Mouse (Mus musculus) megakaryocyte, embryonic 14.5 days (primary cell): ENCODE results near the gene Prkar2b. TPM values are rescaled to one million over a fixed set of nuclear protein-coding genes. Genes with fewer than 3 reads are reported as not detected.

Source experiments
- H3K27me3 ChIP-seq: replicated peaks from 2 replicates; pipeline ENCODE3; 2012; ENCODE audit warnings: inconsistent platforms
- H3K36me3 ChIP-seq: replicated peaks from 2 replicates; pipeline ENCODE3; 2012; ENCODE audit warnings: low read length, inconsistent platforms, mixed read lengths
- H3K4me1 ChIP-seq: 2 replicates; pipeline ENCODE4 v1.6.1; 2012; ENCODE audit warnings: inconsistent platforms
- H3K4me3 ChIP-seq: replicated peaks from 2 replicates; pipeline ENCODE3; 2012; ENCODE audit warnings: moderate library complexity, mild to moderate bottlenecking, inconsistent platforms
- H3K9me3 ChIP-seq: 2 replicates; pipeline ENCODE4 v1.6.1; 2012; ENCODE audit warnings: inconsistent platforms
- FLI1 ChIP-seq: IDR thresholded peaks from 2 replicates; pipeline ENCODE4 v1.6.1; 2012; ENCODE audit warnings: low read length, inconsistent platforms, mixed read lengths
- GATA1 ChIP-seq: IDR thresholded peaks from 3 replicates; pipeline ENCODE4 v1.6.1; 2012; ENCODE audit warnings: mixed read lengths, low read length, inconsistent platforms, borderline replicate concordance
- polyA plus RNA-seq: library from polyadenylated mRNA; stranded (reverse); fragments of >175 nt; gene quantifications from 2 replicates; pipeline ENCODE4 v1.2.3, GENCODE M21; 2012; ENCODE audit warnings: low replicate concordance; ENCODE audit not compliant: insufficient read depth

Prkar2b gene
- polyA plus RNA-seq, 1 experiment = 158 TPM

DNA sequence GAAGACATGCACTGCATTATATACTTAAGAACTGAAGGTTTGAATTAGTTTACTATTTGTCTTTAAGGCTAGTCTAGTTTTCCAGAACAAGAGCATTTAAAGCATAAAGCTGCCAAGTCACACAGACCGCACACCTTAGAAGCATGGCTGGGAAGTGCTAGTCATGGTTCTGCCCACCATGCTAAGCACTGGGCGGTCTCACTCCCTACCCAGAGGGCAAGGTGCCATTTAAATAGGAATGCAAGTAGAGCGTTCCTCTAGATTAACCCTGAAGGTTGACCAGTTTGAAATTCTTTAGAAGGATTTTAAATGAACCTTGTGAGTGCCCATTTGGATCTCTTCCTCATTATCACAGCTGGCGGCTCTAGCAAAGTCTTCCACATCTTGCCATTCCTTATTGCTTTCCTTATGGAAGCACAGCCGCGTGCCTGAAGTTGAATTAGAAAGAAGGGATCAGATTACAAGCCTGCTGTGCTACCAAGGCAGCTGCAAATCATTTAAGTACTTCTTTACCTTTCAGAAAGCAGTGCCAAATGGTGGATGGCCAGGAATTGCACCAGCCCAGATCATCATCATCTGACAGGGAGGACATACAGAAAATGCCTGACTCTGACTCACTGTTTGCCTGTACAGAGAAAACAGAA, 124.3 kb downstream of the Prkar2b start:
- peaks cover 97% of the 10 kb centered on the region for H3K36me3 ChIP-seq
- no peaks in the 10 kb centered on the region for H3K27me3 ChIP-seq
- H3K4me1 ChIP-seq = no peaks in the 10 kb centered on the region

GRCm38 (mm10) chr12:31931818-31932217, 129.3 kb downstream of the Prkar2b start:
- TF ChIP-seq GATA1 (no peak), FLI1 (no peak)
- peaks cover 100% of the 10 kb centered on the region for H3K36me3 ChIP-seq
- H3K4me1 ChIP-seq = no peaks in the 10 kb centered on the region
- no peak overlapping the region for H3K4me3 ChIP-seq
- no peaks in the 10 kb centered on the region for H3K9me3 ChIP-seq
- H3K27me3 ChIP-seq = no peaks in the 10 kb centered on the region

More for the DNA sequence above, 124.3 kb downstream of the Prkar2b start:
- Histone ChIP-seq H3K9me3 (no peaks in the 10 kb centered on the region), H3K4me3 (no peak overlapping the region)
- TF ChIP-seq GATA1 (no peak), FLI1 (no peak)

- H3K36me3 ChIP-seq = peaks cover 100% of the 10 kb centered on the region
- H3K4me3 ChIP-seq = no peak overlapping the region
Observed at GRCm38 (mm10) chr12:31928498-31928897, 132.6 kb downstream of the Prkar2b start.

DNA sequence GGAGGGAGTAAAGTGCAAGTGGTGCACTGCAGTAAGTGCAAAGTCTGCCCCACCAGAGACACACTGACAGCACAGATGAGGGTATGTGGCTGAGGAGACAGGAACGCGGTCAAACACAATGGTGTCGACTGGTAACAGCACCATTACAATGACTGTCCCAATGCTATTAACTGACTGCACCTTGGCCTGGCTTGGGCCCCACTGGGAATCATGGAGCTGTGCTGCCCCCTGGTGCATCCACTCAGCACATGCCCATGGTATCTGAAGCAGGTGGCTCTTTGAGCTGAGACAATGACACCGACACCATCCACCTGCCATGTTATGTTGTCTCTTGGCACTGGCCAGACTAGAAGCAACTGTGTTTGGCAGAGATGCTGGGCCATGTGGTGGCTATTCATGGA, 134.4 kb downstream of the Prkar2b start:
- Histone ChIP-seq H3K27me3 (no peaks in the 10 kb centered on the region), H3K4me3 (no peak overlapping the region), H3K9me3 (no peaks in the 10 kb centered on the region), H3K36me3 (peaks cover 99% of the 10 kb centered on the region), H3K4me1 (peaks cover 7% of the 10 kb centered on the region; the same call in 1 of the 2 replicates)
- no peak for TF ChIP-seq GATA1
- no peak for TF ChIP-seq FLI1

More at GRCm38 (mm10) chr12:31928498-31928897, 132.6 kb downstream of the Prkar2b start:
- no peaks in the 10 kb centered on the region for H3K9me3 ChIP-seq
- H3K27me3 ChIP-seq = no peaks in the 10 kb centered on the region
- no peak for TF ChIP-seq GATA1
- TF ChIP-seq FLI1 = no peak
- H3K4me1 ChIP-seq = 0 out of 2 replicates have a peak, but pooled peaks cover 3% of the 10 kb centered on the region

DNA sequence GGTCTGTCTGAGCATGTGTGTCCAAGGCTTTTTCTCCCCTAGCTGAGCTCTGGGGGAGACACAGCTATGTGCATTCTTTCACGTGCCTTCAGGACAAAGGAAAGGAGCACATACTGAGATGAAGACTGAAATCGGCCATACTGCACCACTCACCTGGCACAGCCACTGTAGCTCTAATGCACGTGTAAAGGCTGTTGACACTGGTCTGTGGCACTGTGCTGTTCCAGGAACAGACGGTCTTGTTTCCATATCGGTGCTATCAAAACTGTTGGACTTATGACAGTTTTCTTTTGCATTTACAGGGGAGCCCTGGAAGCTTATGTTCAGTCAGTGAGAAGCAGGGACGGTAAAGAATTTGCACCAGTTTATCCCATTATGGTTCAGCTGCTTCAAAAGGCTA, 135.8 kb downstream of the Prkar2b start:
- no peak overlapping the region for H3K4me3 ChIP-seq
- H3K36me3 ChIP-seq = peaks cover 96% of the 10 kb centered on the region
- TF ChIP-seq FLI1 = no peak
- no peak for TF ChIP-seq GATA1
- no peaks in the 10 kb centered on the region for H3K27me3 ChIP-seq
- H3K9me3 ChIP-seq = no peaks in the 10 kb centered on the region
- peaks cover 16% of the 10 kb centered on the region; the same call in 1 of the 2 replicates for H3K4me1 ChIP-seq

DNA sequence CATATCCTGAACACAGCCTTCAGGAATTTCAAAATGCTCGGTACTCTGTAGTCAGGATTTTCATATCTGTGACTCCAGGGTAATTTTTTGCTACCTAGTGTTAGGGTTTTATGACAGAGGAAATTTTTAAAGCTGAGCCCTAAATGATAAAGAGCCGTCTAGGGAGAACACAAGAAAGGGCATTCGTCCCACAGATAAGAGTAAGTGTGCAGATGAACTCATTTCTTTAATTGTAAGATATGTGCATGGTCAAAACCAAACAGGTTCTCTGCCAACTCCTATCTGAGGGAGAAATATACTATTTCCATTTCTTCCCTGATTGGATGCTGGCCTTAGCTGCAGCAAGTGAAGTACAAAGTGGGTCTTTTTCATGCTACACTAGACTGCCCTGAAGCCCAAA, 137.0 kb downstream of the Prkar2b start:
- Histone ChIP-seq H3K4me1 (peaks cover 16% of the 10 kb centered on the region; the same call in 1 of the 2 replicates), H3K36me3 (peaks cover 95% of the 10 kb centered on the region), H3K9me3 (no peaks in the 10 kb centered on the region), H3K27me3 (no peaks in the 10 kb centered on the region), H3K4me3 (no peak overlapping the region)
- TF ChIP-seq GATA1 (no peak), FLI1 (no peak)

GRCm38 (mm10) chr12:31920464-31921405, 140.4 kb downstream of the Prkar2b start:
- Histone ChIP-seq H3K4me1 (peaks cover 24% of the 10 kb centered on the region), H3K9me3 (no peaks in the 10 kb centered on the region), H3K36me3 (peaks cover 87% of the 10 kb centered on the region), H3K4me3 (no peak overlapping the region), H3K27me3 (no peaks in the 10 kb centered on the region)
- TF ChIP-seq FLI1 (no peak), GATA1 (no peak)

- TF ChIP-seq FLI1 (no peak), GATA1 (no peak)
- Histone ChIP-seq H3K4me1 (peaks cover 47% of the 10 kb centered on the region), H3K36me3 (peaks cover 64% of the 10 kb centered on the region), H3K9me3 (peaks cover 3% of the 10 kb centered on the region), H3K4me3 (no peak overlapping the region), H3K27me3 (no peaks in the 10 kb centered on the region)
Observed at GRCm38 (mm10) chr12:31917245-31917644, 143.9 kb downstream of the Prkar2b start.

DNA sequence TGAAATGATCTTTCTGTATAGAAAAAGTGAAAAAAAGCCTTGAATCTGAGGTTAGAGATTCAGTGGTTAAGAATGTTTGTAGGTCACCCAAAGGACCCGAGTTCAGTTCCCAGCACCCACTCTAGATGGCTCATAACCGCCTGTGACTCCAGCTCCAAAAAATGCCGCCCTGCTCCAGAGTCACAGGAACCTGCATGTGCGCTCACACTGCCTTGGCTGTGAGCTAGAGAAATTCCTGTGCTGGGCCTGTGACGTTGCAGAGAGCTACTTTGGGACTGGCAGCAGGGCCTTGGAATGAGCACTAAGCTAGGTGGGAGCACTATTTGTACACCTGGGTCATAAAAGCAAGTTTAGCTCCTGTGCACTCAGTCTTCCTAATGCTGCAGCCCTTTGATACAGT, 144.4 kb downstream of the Prkar2b start:
- Histone ChIP-seq H3K4me1 (peaks cover 47% of the 10 kb centered on the region), H3K4me3 (no peak overlapping the region), H3K36me3 (peaks cover 58% of the 10 kb centered on the region), H3K9me3 (peaks cover 3% of the 10 kb centered on the region), H3K27me3 (no peaks in the 10 kb centered on the region)
- TF ChIP-seq GATA1 = no peak
- TF ChIP-seq FLI1 = no peak

DNA sequence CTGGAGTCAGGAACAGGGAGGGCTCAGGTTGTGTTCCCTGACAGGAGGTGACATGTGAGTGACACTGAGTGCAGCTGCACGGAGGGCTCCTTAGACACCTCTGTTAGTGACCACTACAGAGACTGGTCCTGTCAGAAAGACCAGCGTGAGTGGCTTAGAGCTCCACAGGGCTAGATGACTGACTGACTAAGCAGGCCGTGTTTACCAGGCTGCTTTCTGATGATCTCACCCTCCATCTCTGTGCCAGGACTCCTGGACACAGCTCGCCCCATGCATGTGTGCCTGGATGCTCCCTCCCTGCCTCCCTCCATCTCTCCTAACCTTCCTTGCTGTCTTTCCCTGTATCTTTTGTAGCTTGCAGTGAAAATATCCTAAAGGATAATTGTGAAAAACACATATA, 147.5 kb downstream of the Prkar2b start:
- TF ChIP-seq FLI1 (no peak), GATA1 (no peak)
- Histone ChIP-seq H3K9me3 (peaks cover 3% of the 10 kb centered on the region), H3K27me3 (no peaks in the 10 kb centered on the region), H3K4me3 (peak overlapping the region; percentile 2), H3K36me3 (peaks cover 38% of the 10 kb centered on the region), H3K4me1 (peaks cover 38% of the 10 kb centered on the region)
